Mouse (Mus musculus) urinary bladder, postnatal 25 days (tissue): ENCODE measurements around the gene Sox12.
"Not testable (repeated sequence)": the region's sequence is repeated elsewhere in the genome, so short reads cannot be mapped to it uniquely, and the experiment has no call there.

Source experiments
- DNase-seq: peaks from one replicate; pipeline ENCODE4 v3.0.0; 2022; ENCODE audit warnings: low spot score

The Sox12 gene

GRCm38 (mm10) chr2:152399122-152399542, 1.3 kb upstream of the Sox12 start:
- no peak for DNase-seq

DNA sequence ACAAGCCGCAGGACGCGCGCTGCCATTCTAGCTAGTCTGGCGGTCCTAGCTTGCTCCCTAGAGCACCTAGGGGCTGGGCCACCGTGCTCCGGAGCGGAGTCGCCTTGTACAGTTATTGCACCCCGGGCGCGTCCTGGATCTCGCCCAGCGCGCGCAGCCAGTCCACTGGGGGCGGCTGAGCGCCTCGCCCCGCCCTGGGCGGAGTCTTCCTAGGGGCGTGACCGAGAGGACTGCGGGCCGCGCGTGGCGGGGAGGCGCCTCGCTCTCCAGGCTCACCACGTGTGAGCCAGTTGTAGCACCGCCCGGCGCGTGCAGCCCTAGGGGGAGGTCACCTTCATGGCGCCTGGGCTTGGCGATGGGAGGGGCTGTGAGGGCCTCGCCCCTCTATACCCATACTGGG, 828 bp upstream of the Sox12 start:
- peak; percentile 90 for DNase-seq

DNA sequence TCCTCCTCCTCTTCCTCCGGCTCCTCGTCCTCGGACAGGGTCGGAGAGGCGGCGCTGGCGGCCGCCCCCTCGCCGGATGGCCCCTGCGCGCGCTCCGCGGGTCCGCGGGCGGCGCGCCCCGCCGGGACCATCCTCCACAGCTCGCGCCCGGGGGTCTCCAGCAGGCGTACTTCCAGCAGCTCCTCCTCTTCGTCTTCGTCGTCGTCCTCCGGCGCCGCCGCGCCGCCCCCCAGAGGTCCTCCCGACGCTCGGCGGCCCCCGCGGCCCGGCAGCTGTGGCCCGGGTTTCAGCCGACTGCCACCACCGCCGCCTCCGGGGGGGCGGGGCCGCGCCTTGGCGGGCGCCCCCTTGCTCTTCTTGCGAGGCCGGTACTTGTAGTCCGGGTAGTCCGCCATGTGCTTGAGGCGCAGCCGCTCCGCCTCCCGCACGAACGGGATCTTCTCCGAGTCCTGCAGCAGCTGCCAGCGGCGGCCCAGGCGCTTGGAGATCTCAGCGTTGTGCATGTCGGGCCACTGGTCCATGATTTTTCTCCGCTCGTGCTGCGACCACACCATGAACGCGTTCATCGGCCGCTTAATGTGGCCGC, 766 bp downstream of the Sox12 start:
- peak; percentile 63 for DNase-seq

DNA sequence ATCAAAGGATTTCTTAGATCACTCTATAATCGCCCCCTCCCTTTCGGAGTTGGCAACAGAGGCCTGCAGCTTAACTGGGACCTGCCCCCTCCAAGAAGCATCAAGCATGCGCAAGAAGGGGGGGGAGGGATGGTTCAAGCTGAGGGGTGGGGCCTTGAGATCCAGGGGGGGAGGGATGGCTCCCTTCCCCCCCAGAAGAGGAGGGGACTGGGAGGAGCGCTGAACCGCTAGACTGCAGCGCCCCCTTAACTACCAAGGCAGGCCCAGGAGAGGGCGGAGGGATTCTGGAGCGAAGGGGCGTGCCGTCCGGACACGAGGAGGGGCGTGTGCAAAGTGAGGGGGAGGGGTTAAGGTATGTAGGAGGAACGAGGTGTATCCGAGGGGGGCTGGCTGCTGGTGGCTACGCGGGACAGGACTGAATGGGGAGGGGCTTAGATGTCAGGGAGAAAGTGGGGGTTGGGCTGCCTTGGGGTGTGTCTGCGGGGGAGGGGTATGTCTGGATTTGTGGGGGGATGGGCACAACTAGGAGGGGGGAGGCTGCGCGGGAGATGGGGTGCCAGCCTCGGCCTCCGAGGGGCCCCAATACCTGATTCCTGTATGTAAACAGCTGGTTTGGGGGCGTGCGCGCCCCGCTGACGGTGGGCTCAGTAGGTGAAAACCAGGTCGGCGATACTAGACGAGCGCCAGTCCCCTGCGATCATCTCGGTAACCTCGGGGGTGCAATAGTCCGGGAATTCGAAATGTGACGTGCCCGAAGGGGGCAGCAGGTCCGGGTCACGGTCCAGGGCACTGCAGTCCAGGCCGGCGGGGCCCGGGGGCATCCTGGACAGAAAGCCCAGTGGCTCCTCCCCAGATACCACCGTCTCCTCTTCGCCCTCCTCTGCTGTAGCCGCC, 1.5 kb downstream of the Sox12 start:
- DNase-seq: peak; percentile 70

GRCm38 (mm10) chr2:152395271-152395920, 2.5 kb downstream of the Sox12 start:
- DNase-seq: no peak

DNA sequence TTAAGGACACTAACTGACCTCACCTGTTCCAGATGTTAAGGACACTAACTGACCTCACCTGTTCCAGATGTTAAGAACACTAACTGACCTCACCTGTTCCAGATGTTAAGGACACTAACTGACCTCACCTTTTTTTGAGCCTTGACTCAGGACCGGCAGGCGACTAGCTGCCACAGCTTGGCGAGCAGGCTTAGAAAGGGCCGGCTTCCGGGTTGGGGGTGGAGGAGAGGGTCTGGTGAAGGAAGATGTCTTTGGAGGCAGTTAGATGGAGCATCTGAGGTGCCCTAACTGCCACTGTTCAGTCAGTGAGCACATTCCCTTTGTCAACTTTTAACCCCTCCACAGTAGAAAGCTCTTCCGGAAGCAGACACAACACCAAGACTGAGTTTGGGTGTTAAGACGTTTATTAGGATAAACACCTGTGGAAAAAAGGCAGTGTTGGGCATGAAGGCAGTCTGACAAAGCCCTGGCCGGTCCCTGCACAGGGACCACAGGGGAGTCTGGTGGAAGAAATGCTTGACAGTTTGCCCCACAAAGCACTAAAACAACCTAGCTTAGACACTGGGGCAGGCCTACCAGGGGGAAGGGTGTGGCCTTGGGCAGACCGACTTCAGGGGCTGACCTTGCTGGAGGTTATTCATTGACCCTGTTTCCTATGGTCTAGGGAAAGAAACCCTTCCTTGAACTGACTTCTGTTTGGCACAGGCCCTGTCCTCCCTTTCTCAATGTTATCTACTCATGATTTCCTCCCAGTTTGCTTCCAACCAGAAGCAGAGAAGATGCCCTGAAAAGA, 4.4 kb downstream of the Sox12 start:
- DNase-seq: no peak

GRCm38 (mm10) chr2:152392786-152393185, 5.1 kb downstream of the Sox12 start:
- DNase-seq: no peak

DNA sequence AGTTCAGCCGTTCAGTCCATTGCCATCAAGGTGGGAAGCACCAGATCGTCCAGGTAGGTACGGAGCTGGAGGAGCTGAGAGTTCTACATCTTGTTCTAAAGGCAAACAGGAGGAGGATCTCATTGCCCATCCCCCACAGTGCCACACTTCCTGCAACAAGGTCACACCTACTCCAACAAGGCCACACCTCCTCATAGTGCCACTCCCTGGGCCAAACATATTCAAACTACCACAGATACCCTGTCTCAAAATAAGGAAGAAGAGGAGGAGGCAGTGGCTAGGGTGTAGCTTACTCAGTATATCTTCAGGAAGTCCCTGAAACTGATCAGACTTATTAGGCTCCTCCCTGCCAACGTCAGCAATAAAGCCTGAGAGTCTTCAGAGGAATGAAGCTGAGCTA, 13.7 kb downstream of the Sox12 start:
- no peak for DNase-seq

DNA sequence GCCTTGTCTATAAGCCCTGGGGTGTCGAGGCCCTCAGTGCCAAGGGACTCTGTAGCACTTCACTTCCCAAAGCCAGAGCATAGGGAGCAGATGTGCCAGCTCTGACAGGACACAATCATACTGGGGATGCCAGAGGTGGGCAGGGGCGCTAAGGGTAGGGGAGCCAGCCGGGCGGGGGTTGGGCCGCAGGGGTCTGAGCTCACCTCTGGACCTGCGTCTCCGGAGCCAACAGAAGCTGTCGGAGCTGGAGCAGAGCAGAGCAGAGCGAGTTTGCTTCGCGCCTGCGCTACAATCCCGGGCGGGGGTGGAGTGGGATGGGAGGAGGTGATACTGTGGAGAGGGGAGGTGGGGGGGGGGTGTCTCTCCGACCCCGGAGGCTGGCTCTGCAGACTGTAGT, 21.5 kb downstream of the Sox12 start, which contains the start of gene Nrsn2:
Nrsn2 (minus strand) TSS at position 294 of the 397 bp plus-strand sequence.
- DNase-seq: no peak

DNA sequence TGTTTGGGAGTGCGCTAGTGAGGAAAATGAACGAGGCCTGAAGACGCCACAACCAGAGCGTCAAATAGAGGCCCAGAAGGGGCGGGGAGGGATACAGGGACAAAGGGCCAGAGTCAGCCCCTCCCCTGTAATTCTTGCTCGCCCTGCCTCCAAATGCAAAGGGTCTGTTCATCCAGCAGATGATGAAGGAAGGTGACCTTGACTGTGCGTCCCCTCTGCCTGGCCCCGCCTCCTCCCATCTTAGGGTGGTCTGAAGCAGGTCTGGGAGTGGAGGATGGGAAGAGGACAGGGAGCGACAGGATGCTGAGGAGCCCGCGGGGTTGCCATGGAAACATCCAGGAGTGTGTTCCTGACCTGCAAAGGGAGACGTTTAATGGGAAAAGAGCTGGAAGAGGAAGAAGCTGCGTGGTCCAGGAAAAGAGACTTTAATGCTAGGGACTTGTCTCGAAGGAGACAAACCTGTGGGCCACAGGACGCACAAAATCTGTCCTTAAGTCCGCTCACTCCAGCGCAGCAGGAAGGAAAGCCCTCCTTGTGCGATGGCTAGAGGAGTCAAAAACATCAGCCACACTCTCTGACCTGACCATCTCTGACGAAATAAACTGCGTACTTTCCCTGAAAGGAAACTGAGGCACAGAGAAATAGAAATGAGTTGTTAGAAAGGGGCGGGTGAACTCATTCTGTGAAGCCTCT, 22.1 kb downstream of the Sox12 start:
- DNase-seq: no peak

GRCm38 (mm10) chr2:152373547-152373946, 24.3 kb downstream of the Sox12 start:
- no peak for DNase-seq

DNA sequence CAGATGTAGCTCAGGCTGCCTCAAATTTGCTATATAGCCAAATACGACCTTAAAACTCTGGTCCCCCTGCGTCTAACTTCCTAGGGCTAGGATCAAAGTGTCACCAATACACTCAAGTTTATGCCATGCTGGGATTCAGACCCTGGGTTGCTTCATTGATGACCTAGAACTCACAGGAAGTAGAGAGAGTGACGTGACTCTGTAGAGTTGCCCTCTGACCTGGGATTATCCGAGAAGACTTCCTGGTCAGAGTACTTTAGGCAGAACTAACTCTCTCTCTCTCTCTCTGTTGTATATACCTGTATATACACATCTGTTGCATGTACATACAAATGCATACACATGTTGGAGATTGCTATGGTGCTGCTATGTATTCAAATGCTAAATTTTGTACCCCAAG, 25.2 kb downstream of the Sox12 start:
- no peak for DNase-seq

GRCm38 (mm10) chr2:152372104-152372503, 25.8 kb downstream of the Sox12 start:
- no peak for DNase-seq

DNA sequence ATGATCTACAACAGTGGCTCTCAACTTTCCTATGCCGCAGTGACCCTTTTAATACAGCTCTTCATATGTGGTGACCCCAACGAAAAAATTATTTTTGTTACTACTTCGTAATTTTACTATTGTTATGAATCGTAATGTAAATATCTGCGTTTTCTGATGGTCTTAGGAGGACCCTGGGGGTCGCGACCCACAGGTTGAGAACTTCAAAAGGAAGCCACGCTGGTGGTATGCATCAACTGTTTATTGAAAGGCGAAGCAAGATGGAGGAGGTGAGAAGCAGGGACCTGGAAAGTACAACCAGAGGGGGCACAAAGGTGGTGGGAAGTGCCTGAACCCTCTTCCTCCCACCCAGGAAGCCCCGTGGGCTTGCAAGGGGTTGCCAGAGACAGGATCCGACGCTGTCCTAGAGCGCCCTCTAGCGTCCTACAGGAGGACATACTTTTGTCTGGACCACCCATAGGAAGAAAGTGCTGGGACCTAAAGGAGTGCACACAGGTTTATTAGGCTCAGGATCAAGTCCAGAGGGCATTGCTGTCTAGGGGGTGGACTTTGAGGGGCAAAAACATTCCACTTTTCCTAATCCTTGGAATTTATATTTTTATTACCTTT, 29.2 kb downstream of the Sox12 start:
- DNase-seq: peak; percentile 47

DNA sequence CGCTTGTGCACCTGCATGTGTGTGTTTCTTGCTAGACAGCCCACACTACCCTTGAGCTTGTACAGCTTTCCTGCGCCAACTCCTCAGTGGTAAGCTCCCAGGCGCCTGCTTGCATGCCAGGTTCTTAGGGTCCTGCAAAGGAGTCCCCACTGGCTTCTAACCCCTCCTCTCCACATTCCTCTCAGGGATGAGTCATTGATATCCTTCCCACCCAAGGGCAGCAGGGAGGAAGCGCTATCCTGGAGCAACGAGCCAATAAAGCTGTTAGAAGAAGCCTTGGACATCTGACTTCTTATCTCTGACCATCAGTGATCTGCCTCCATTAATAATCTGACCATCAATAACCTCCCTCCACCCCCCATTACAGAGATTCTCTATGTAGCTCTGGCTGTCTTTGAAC, 29.9 kb downstream of the Sox12 start:
- DNase-seq: no peak

DNA sequence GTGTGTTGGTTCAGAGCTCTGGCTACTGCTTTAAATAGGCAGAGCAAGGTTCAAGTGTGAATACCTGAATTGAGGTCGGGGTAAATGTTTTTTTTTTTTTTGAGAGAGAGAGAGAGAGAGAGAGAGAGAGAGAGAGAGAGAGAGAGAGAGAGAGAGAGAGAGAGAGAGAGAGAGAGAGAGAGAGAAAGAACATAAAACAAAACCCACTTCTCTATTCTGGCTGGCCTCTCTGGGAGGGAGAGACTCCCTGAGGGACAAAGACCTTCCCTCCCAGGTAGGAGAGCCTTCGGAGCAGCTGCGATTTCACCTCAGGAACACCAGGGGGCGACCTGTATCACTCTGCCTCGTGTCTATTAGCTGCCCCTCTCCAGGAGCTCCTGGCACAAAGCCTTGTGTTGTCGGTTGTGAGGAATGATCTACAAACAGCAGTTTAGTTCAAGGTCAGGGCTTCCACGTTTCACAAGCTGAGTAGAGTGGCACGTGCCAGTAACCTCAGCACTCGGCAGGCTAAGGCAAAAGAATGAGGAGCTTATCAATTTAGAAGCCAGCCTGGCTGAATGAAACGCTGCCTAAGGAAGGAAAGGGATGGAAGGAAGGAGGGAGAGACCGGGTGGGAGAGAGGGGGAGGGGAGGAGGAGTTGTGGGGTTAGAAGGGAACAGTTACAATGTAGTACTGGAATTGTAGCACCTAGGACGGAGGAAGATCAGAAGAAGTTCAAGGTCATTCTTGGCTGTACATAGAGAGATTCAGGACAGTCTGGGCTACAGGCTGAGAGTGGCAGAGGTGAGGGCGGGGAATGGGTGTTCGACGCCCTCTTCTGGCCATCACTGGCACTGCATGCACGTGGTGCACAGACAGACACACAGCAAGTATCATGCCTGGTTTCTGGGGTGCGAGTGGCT, 34.4 kb downstream of the Sox12 start:
- peak; percentile 64 for DNase-seq

GRCm38 (mm10) chr2:152361193-152361592, 36.7 kb downstream of the Sox12 start:
- DNase-seq: no peak

GRCm38 (mm10) chr2:152360271-152360775, 37.5 kb downstream of the Sox12 start:
- peak; percentile 42 for DNase-seq

GRCm38 (mm10) chr2:152359616-152360015, 38.2 kb downstream of the Sox12 start:
- no peak for DNase-seq

GRCm38 (mm10) chr2:152358977-152359376, 38.9 kb downstream of the Sox12 start:
- not testable (repeated sequence) for DNase-seq
